Mouse (Mus musculus) adrenal gland, postnatal 10 days (tissue): Measurements from ENCODE around the gene Fbxw13. TPM values are rescaled to one million over a fixed set of nuclear protein-coding genes. Genes with fewer than 3 reads are reported as not detected.
"Not testable (repeated sequence)": the region's sequence is repeated elsewhere in the genome, so short reads cannot be mapped to it uniquely, and the experiment has no call there.

ENCODE experiments used
- DNase-seq: peaks from one replicate; pipeline ENCODE4 v3.0.0; 2021; ENCODE audit warnings: mixed read lengths
- long read RNA-seq, 2 experiments: library from polyadenylated mRNA; stranded (forward); transcript quantifications; one replicate each; pipeline ENCODE4 v2.0.0; 2021
- total RNA-seq, 2 experiments: library from RNA; stranded (reverse); gene quantifications; 2 replicates each; pipeline ENCODE4 v1.2.3; 2021

The Fbxw13 gene
- not detected for total RNA-seq
- long read RNA-seq, experiment 1, result 0 reads
- long read RNA-seq, experiment 2, result 0 reads

GRCm38 (mm10) chr9:109195875-109196274, at the start of gene Fbxw13:
Gene Fbxw13, minus strand, starts transcription at chr9:109195975.
- DNase-seq, result not testable (repeated sequence)

GRCm38 (mm10) chr9:109234654-109235053, 38.9 kb upstream of the Fbxw13 start, which contains the start of gene Fbxw20:
Gene Fbxw20, minus strand, starts transcription at chr9:109234754.
- DNase-seq, result no peak

- DNase-seq, result peak; percentile 18
These were observed 22.7 kb upstream of the Fbxw13 start for GRCm38 (mm10) chr9:109218449-109218848.

GRCm38 (mm10) chr9:109201347-109201746, 5.6 kb upstream of the Fbxw13 start:
- not testable (repeated sequence) for DNase-seq

- no peak for DNase-seq
These were observed 4.6 kb upstream of the Fbxw13 start for GRCm38 (mm10) chr9:109200349-109200748.

- DNase-seq, result no peak
These were observed 3.6 kb upstream of the Fbxw13 start for GRCm38 (mm10) chr9:109199353-109199752.

- no peak for DNase-seq
These were observed 18.6 kb downstream of the Fbxw13 start for GRCm38 (mm10) chr9:109177208-109177607.

GRCm38 (mm10) chr9:109176301-109176700, 19.5 kb downstream of the Fbxw13 start:
- no peak for DNase-seq

GRCm38 (mm10) chr9:109167316-109167715, 28.5 kb downstream of the Fbxw13 start:
- no peak for DNase-seq

- no peak for DNase-seq
These were observed 33.8 kb downstream of the Fbxw13 start, which contains the start of gene Fbxw21 for GRCm38 (mm10) chr9:109161941-109162340. Gene Fbxw21, minus strand, starts transcription at chr9:109162041.

GRCm38 (mm10) chr9:109140414-109140813, 55.4 kb downstream of the Fbxw13 start:
- not testable (repeated sequence) for DNase-seq

- no peak for DNase-seq
These were observed 65.7 kb downstream of the Fbxw13 start for GRCm38 (mm10) chr9:109130076-109130475.

Other genes starting within 250 kb of the Fbxw13 start
- 1 to 10 TPM; 3.7 TPM for gene Col7a1, start 242.4 kb downstream of the Fbxw13 start, total RNA-seq
- under 1 TPM; 0.33 to 0.39 TPM for gene Ucn2, start 210.0 kb downstream of the Fbxw13 start, total RNA-seq
- 1 to 10 TPM; 3.2 to 8.1 TPM for gene Pfkfb4, start 204.2 kb downstream of the Fbxw13 start, total RNA-seq
- gene Shisa5, start 157.4 kb downstream of the Fbxw13 start, total RNA-seq, result 100 to 1,000 TPM; 107 to 113 TPM
- 10 to 100 TPM; 14.0 to 15.9 TPM for gene Trex1, start 136.2 kb downstream of the Fbxw13 start, total RNA-seq
- 10 to 100 TPM; 13.8 to 14.2 TPM for gene Atrip, start 121.9 kb downstream of the Fbxw13 start, total RNA-seq
- 10 to 100 TPM; 15.7 to 19.4 TPM for gene Ccdc51, start 113.5 kb downstream of the Fbxw13 start, total RNA-seq
- 100 to 1,000 TPM; 336 to 351 TPM for gene Tma7, start 113.4 kb downstream of the Fbxw13 start, total RNA-seq
- gene Plxnb1, start 100.6 kb downstream of the Fbxw13 start, total RNA-seq, result 10 to 100 TPM; 46.9 to 69.6 TPM
- gene Fbxw21, start 33.9 kb downstream of the Fbxw13 start, total RNA-seq, result not detected
- not detected for gene Fbxw20, start 38.8 kb upstream of the Fbxw13 start, total RNA-seq
- not detected for gene Fbxw14, start 91.7 kb upstream of the Fbxw13 start, total RNA-seq
- gene Fbxw28, start 143.7 kb upstream of the Fbxw13 start, total RNA-seq, result not detected
- not detected for gene Fbxw22, start 208.3 kb upstream of the Fbxw13 start, total RNA-seq